Mouse (Mus musculus) forebrain, embryonic 11.5 days (tissue): ENCODE data around the gene D630003M21Rik. TPM values are rescaled to one million over a fixed set of nuclear protein-coding genes. Genes with fewer than 3 reads are reported as not detected.

ENCODE experiments used
- ATAC-seq: fragments of 200-750 bp; cut with Nextera tagmentation; replicated peaks from 2 replicates; pipeline ENCODE4 v1.8.0; 2017; ENCODE audit warnings: moderate TSS enrichment; ENCODE audit not compliant: low FRiP score
- DNase-seq: peaks from one replicate; pipeline ENCODE4 v3.0.0-alpha.2; 2017; ENCODE audit warnings: low spot score
- H3K27ac ChIP-seq: fragments of 300-500 bp; sonication (generic); 2 replicates; pipeline ENCODE4 v1.5.1; 2014; ENCODE audit warnings: low read depth, low read length
- H3K27me3 ChIP-seq: fragments of 300-500 bp; sonication (generic); 2 replicates; pipeline ENCODE4 v1.6.1; 2014; ENCODE audit warnings: mild to moderate bottlenecking, low read length, mixed read lengths; ENCODE audit not compliant: control insufficient read depth, insufficient read depth
- H3K36me3 ChIP-seq: fragments of 300-500 bp; sonication (generic); 2 replicates; pipeline ENCODE4 v1.6.1; 2014; ENCODE audit warnings: mild to moderate bottlenecking, low read length, moderate library complexity, mixed read lengths; ENCODE audit not compliant: control insufficient read depth, insufficient read depth
- H3K4me1 ChIP-seq: fragments of 300-500 bp; sonication (generic); replicated peaks from 2 replicates; pipeline ENCODE4 v1.6.1; 2014; ENCODE audit warnings: low read length, mixed read lengths; ENCODE audit not compliant: control insufficient read depth, insufficient read depth
- H3K4me2 ChIP-seq: fragments of 300-500 bp; sonication (generic); 2 replicates; pipeline ENCODE4 v1.6.1; 2014; ENCODE audit warnings: low read depth, mild to moderate bottlenecking, low read length, moderate library complexity, mixed read lengths; ENCODE audit not compliant: severe bottlenecking
- H3K4me3 ChIP-seq: fragments of 300-500 bp; sonication (generic); 2 replicates; pipeline ENCODE4 v1.5.1; 2014; ENCODE audit warnings: low read depth, low read length
- H3K9ac ChIP-seq: fragments of 300-500 bp; sonication (generic); 2 replicates; pipeline ENCODE4 v1.6.1; 2014; ENCODE audit warnings: low read length
- H3K9me3 ChIP-seq: fragments of 300-500 bp; sonication (generic); 2 replicates; pipeline ENCODE4 v1.6.1; 2016; ENCODE audit warnings: low read length, mixed read lengths; ENCODE audit not compliant: control insufficient read depth
- WGBS: fragments of 180-500 bp; shearing (Covaris S2); extraction: QIAGEN DNeasy Blood & Tissue Kit; methylation state at CpG from one replicate; pipeline ENCODE4 v1.1.7; 2014; 5-methylcytosine and 5-hydroxymethylcytosine counted together
- polyA plus RNA-seq: library from polyadenylated mRNA; unstranded; fragments of >200 nt; fragmentation: Nextera tagmentation; extraction: Ambion mirVana; gene quantifications from 2 replicates; pipeline ENCODE4 v1.2.1, GENCODE M21; 2014

D630003M21Rik gene
- polyA plus RNA-seq, 1 experiment from 2014 or later = 2.7 TPM

DNA sequence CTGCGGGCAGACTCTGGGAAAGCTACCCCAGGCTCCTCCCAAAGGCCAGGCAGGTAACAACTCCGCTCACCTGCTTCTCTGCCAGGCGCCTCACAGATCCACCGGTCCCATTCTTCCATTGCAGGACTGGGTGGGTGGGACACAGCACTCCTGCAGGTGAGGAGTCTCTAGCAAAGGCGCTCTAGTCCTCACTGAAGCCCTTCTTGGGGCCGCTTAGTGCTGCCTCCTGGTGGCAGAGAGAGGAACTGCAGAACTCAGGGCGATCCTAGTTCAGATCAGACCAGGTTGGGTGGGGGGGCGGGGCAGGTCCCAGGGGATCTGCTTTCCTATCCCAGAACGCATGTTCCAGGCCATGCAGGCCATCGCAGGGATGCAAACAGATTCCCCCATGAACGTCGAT lies 29.8 kb upstream of the D630003M21Rik start:
- H3K9ac ChIP-seq = no peak overlapping the region
- peak; percentile 69; the same call in 1 of the 2 replicates for ATAC-seq

DNA sequence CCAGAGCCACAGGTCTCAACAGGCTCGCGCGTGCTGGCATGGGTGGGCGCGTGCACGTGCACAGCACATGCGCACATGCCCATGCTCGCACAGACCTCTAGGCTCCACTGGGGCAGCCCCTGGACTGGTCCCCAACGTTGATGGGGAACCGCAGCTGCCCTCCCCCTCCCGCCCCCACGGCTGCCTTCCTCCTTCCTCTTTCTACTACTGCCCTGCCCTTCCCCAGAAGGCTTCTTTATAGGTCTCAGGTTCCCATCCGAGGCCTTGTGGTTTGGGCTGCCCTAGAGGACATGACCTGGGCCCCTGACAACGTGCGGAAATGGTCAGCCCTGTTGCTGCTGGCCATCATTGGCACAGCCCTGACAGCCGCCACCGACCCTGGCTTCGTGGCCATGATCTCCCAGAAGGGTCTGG lies 29.0 kb upstream of the D630003M21Rik start, which contains the start of gene Bpi:
Gene Bpi, plus strand, starts transcription at position 90 of the 414 bp plus-strand sequence.
- peaks cover 8% of the 10 kb centered on the region; the same call in 1 of the 2 replicates for H3K4me1 ChIP-seq
- DNase-seq (no peak), ATAC-seq (no peak)
- H3K9ac ChIP-seq = no peak within 1 kb of the TSS
- no peaks in the 10 kb centered on the region for H3K9me3 ChIP-seq
- H3K4me3 ChIP-seq = no peak within 1 kb of the TSS
- H3K27me3 ChIP-seq = no peaks in the 10 kb centered on the region
- H3K36me3 ChIP-seq = no peaks in the 10 kb centered on the region
- H3K27ac ChIP-seq = no peak within 1 kb of the TSS
- H3K4me2 ChIP-seq = no peak within 1 kb of the TSS
- WGBS = 71% methylated on average over 18 of the region's 18 CpGs

More for the DNA sequence above, 29.8 kb upstream of the D630003M21Rik start:
- 14% methylated on average over 12 of the region's 12 CpGs for WGBS
- no peak overlapping the region for H3K27ac ChIP-seq
- no peak overlapping the region for H3K4me3 ChIP-seq
- no peaks in the 10 kb centered on the region for H3K9me3 ChIP-seq
- H3K36me3 ChIP-seq = no peaks in the 10 kb centered on the region
- H3K4me1 ChIP-seq = peaks cover 8% of the 10 kb centered on the region; the same call in 1 of the 2 replicates
- peak; percentile 89 for DNase-seq
- H3K4me2 ChIP-seq = no peak overlapping the region
- H3K27me3 ChIP-seq = no peaks in the 10 kb centered on the region

DNA sequence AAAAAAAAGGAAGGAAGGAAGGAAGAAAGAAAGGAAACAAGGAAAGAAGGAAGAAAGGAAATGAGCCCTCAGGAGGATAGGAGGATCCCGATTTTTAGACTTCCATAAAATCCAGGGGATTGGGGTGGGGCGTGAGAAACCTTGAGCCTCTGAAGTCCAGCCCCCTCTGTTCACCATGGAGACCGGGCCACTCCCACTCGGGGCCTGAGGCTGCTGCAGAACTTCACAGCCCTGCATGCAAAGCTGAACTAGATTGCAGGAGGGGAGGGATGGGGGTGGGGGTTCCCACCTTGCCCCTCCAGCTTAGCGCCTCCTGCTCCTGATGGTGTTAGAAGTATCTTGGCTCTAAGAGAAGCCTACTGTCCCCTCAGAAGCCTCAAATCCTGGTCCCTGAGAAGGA lies 27.9 kb upstream of the D630003M21Rik start:
- WGBS = 13% methylated on average over 5 of the region's 5 CpGs
- ATAC-seq (no peak), DNase-seq (peak; percentile 71)
- Histone ChIP-seq H3K4me1 (peaks cover 8% of the 10 kb centered on the region; the same call in 1 of the 2 replicates), H3K4me3 (no peak overlapping the region), H3K9ac (no peak overlapping the region), H3K36me3 (no peaks in the 10 kb centered on the region), H3K27me3 (no peaks in the 10 kb centered on the region), H3K4me2 (no peak overlapping the region), H3K9me3 (no peaks in the 10 kb centered on the region), H3K27ac (no peak overlapping the region)

DNA sequence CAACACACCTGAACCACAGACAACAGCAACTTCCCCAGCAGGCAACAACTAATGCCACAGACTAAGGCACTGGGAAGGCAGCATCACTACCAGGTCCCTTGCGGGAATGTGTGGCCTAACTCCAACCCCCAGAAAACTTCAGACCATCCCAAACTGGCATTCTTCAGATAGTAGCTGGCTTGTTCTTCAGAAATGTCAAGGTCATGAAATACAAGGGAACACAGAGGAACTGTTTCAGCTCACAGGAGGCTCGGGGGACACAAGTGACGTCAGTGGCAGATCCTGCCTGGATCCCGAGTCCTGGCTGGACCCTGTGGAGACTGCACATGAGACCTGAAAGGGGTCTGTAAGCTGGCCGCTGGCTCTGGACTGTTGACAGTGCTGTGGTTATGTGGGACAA lies 24.8 kb upstream of the D630003M21Rik start:
- Histone ChIP-seq H3K4me1 (peaks cover 8% of the 10 kb centered on the region; the same call in 1 of the 2 replicates), H3K27me3 (no peaks in the 10 kb centered on the region), H3K4me2 (no peak overlapping the region), H3K9me3 (no peaks in the 10 kb centered on the region), H3K27ac (no peak overlapping the region), H3K36me3 (no peaks in the 10 kb centered on the region), H3K9ac (no peak overlapping the region), H3K4me3 (no peak overlapping the region)
- DNase-seq (no peak), ATAC-seq (no peak)
- 81% methylated on average over 5 of the region's 5 CpGs for WGBS

DNA sequence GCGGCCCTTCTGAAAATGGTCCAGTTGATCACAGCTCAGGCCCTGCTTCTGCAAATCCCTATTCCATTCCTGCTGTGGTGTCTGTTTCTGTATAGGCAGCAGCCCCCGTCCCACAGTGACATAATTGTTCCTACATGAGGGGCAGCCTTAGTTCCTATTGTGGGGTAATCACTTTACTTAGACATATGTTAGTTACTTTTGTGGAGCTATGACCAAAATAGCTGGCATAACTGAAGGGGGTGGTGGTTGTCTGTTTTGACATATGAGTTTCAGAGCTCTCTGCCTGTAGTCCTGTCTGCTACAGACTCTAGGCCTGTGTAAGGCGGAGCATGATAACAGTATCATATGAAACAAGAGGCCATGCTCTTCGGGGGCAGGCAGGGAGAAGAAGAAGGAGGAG lies 21.5 kb upstream of the D630003M21Rik start:
- no peak overlapping the region for H3K4me2 ChIP-seq
- no peak for DNase-seq
- no peaks in the 10 kb centered on the region for H3K9me3 ChIP-seq
- no peaks in the 10 kb centered on the region for H3K36me3 ChIP-seq
- H3K27ac ChIP-seq = no peak overlapping the region
- H3K27me3 ChIP-seq = no peaks in the 10 kb centered on the region
- ATAC-seq = no peak
- H3K9ac ChIP-seq = no peak overlapping the region
- H3K4me3 ChIP-seq = no peak overlapping the region
- 80% methylated on average over 4 of the region's 4 CpGs for WGBS
- no peaks in the 10 kb centered on the region for H3K4me1 ChIP-seq

DNA sequence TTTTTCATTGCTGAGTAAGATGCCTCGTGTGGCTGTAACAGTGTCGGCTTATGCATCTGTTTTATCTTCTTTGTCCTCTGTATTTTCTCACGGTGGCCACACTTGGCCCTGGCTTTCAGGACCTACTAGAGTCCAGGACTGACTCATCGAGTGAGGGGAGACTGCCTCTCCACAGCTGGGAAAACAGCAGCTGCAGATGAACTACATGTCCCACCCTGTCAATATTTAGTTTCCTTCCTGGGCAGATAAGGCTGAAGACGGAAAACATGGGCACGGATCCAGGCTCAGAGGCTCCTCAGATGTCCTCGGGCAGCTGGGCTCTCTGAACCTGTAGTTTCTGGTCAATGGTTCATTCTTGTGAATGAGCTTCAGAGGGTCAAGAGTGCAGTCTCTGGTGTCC lies 19.3 kb upstream of the D630003M21Rik start:
- no peaks in the 10 kb centered on the region for H3K36me3 ChIP-seq
- H3K9me3 ChIP-seq = no peaks in the 10 kb centered on the region
- no peak for DNase-seq
- H3K4me2 ChIP-seq = no peak overlapping the region
- H3K27me3 ChIP-seq = no peaks in the 10 kb centered on the region
- no peak overlapping the region for H3K27ac ChIP-seq
- no peak overlapping the region for H3K4me3 ChIP-seq
- no peaks in the 10 kb centered on the region for H3K4me1 ChIP-seq
- no peak for ATAC-seq
- 85% methylated on average over 7 of the region's 7 CpGs for WGBS
- no peak overlapping the region for H3K9ac ChIP-seq

DNA sequence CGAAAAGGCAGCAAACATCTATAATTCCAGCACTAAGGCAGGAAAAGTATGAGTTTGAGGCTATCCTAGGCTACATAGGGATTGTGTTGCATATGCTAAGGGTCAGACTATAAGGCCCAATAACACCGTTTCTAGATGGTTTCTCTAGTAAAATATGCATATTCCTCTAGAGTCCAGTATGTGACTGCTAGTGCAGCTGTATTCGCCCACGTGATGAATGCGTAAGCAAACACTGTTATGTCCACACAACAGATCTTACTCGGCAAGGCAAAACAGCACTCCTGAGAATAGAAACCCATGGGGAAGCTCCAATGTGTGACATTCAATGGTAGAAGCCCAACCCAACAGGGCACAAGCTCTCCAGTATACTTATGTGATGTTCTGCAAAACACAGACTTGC lies 18.8 kb upstream of the D630003M21Rik start:
- DNase-seq (no peak), ATAC-seq (no peak)
- 86% methylated on average over 6 of the region's 6 CpGs for WGBS
- Histone ChIP-seq H3K27ac (no peak overlapping the region), H3K4me1 (no peaks in the 10 kb centered on the region), H3K9ac (no peak overlapping the region), H3K4me3 (no peak overlapping the region), H3K4me2 (no peak overlapping the region), H3K36me3 (no peaks in the 10 kb centered on the region), H3K27me3 (no peaks in the 10 kb centered on the region), H3K9me3 (no peaks in the 10 kb centered on the region)

DNA sequence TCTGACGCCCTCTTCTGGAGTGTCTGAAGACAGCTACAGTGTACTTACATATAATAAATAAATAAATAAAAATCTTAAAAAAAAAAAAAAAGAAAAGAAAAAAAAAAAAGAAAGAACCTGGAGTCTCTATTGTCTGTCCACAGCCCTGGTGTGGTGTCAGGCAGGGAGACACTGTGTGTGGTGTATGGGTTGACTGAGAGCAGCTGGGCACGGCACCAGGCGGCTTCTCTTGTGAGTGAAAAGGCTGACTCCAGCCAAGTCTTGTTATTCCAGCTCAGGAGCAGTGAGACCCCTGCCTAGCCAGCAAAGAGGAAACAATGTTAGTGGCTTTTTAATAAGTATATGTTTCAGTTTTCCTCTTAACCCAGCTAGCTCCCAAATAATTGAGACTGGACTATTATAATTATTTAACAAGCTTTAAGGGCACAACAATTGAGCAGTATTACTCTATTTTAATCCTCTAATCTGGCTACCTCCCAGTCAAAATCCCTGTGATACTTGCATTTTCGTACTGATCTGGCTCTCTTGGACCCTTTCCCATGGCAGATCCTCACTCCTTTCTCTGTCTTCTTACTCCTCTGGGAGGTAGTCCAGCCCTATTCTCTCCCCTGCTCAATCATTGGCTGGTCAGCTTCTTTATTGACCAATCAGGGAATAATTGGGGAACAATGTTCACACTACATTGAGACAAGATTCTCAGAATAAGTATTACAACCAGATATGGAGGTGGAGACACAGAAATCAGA lies 16.2 kb upstream of the D630003M21Rik start:
- Histone ChIP-seq H3K9me3 (no peaks in the 10 kb centered on the region), H3K4me1 (no peaks in the 10 kb centered on the region), H3K27ac (no peak overlapping the region), H3K27me3 (no peaks in the 10 kb centered on the region), H3K9ac (no peak overlapping the region), H3K36me3 (no peaks in the 10 kb centered on the region), H3K4me2 (no peak overlapping the region), H3K4me3 (no peak overlapping the region)
- ATAC-seq (no peak), DNase-seq (no peak)
- WGBS = 62% methylated on average over 4 of the region's 4 CpGs
